Mouse (Mus musculus): ENCODE data around the gene Vsig8.

GRCm38 (mm10) chr1:172507701-172508100 is 48.0 kb upstream of the Vsig8 start:
- TF ChIP-seq POLR2A (IDR thresholded peaks at IDR 0.05; ENCODE audit: borderline replicate concordance, control insufficient read depth, low read depth, low read length), result no peak
- no peak for TF ChIP-seq CTCF (IDR thresholded peaks at IDR 0.05; ENCODE audit: control insufficient read depth, insufficient read depth, low read length)

All from bone marrow, adult 2 months (tissue).